ENCODE assay signal across 8 mouse cellular contexts in the genomic region with DNA sequence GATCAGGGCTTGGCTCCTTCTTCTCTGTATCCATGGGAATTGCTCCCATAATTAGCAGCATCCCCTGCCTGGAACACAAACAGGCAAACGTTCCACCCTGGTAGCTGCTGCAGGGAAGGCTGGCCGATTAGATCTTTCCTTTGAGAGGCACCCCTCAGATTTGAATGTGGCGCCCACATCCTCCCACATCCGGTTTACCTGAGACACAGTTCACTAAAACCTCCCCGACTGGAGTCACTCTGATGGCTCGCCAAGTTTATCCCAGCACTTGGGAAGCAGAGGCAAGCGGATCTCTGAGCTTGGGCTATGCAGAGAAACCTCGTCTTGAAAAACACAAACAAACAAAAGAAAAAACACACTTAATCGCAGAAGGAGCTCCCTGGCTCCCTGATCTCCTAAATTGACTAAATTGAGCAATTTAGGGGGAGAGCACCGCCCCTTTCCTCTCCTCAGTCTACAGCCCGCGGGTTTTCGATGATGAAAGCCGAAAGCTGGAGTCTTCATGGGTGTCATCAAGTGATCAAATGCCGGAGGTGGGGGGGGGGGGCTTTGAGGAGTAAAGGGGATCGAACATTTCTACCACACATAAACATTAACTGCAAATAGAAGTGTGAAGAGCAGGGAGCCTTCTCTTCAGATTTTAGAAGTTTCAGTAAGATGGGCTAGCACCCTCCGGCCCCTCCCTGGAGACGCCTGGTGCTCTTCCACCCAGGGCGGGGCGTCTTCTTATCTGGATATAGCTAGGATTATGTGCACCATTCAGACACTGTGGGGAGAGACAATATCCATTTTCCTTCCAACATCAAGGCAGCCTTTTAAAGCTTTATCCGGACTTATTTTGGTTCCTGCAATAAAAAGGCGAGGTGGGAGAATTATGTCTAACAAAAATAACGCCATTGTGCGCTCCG. TPM values are rescaled to one million over a fixed set of nuclear protein-coding genes. Genes with fewer than 3 reads are reported as not detected.
DNase-seq lines count a peak whose midpoint lies in the region; ATAC-seq and TF ChIP-seq lines count a peak whose summit lies in the region.

No protein-coding gene starts in this region.

- no peak for TF ChIP-seq EP300 in liver, embryonic 14.5 days (IDR thresholded peaks at IDR 0.05; ENCODE audit: low read depth)

- no peaks in the 10 kb centered on the region for H3K27me3 ChIP-seq in hindbrain, embryonic 15.5 days
- 0 out of 2 replicates have a peak, but pooled peaks cover 2% of the 10 kb centered on the region for H3K27me3 ChIP-seq in hindbrain, embryonic 11.5 days (ENCODE audit: control insufficient read depth, insufficient read depth, low read length)
- H3K27me3 ChIP-seq in liver, embryonic 14.5 days (ENCODE audit: control insufficient read depth, insufficient read depth, low read length): no peaks in the 10 kb centered on the region
- no peaks in the 10 kb centered on the region for H3K27me3 ChIP-seq in cerebellum, adult 2 months (ENCODE audit: control insufficient read depth, insufficient read depth, low read length)

- H3K36me3 ChIP-seq in hindbrain, embryonic 15.5 days: no peaks in the 10 kb centered on the region
- H3K36me3 ChIP-seq in hindbrain, embryonic 11.5 days (ENCODE audit: control insufficient read depth, insufficient read depth, low read length): no peaks in the 10 kb centered on the region
- no peaks in the 10 kb centered on the region for H3K36me3 ChIP-seq in liver, embryonic 14.5 days (replicated peaks; ENCODE audit: control insufficient read depth, insufficient read depth, low read depth)

- peaks cover 5% of the 10 kb centered on the region; the same call in 1 of the 2 replicates for H3K4me1 ChIP-seq in hindbrain, embryonic 15.5 days (replicated peaks)
- H3K4me1 ChIP-seq in hindbrain, embryonic 11.5 days (replicated peaks; ENCODE audit: control insufficient read depth, insufficient read depth, low read length): no peaks in the 10 kb centered on the region; the same call in 1 of the 2 replicates
- H3K4me1 ChIP-seq in liver, embryonic 14.5 days (replicated peaks; ENCODE audit: control insufficient read depth in 2 of 2, insufficient read depth in 2 of 2, low read length in 1 of 2): peaks cover 12 to 19% of the 10 kb centered on the region in 2 experiments
- no peaks in the 10 kb centered on the region for H3K4me1 ChIP-seq in cerebellum, adult 2 months (ENCODE audit: control insufficient read depth, insufficient read depth, low read length)

- no peaks in the 10 kb centered on the region for H3K9me3 ChIP-seq in hindbrain, embryonic 15.5 days
- no peaks in the 10 kb centered on the region for H3K9me3 ChIP-seq in hindbrain, embryonic 11.5 days (ENCODE audit: control insufficient read depth, low read length)
- no peaks in the 10 kb centered on the region for H3K9me3 ChIP-seq in liver, embryonic 14.5 days (ENCODE audit: control insufficient read depth, low read length)

- H3K9ac ChIP-seq in hindbrain, embryonic 15.5 days: no peak overlapping the region
- no peak overlapping the region; the same call in 1 of the 2 replicates for H3K9ac ChIP-seq in hindbrain, embryonic 11.5 days (ENCODE audit: low read depth, low read length)
- H3K9ac ChIP-seq in liver, embryonic 14.5 days (replicated peaks): no peak overlapping the region

- no peak for DNase-seq in hindbrain, embryonic 11.5 days (ENCODE audit: low spot score)
- no peak for DNase-seq in liver, embryonic 14.5 days (ENCODE audit: low read depth in 3 of 3, low spot score in 3 of 3)
- no peak for DNase-seq in cerebellum, adult 2 months
- no peak for DNase-seq in spleen, postnatal 4 days (ENCODE audit: low spot score in 2 of 2)
- no peak for DNase-seq in frontal cortex, adult 2 months (ENCODE audit: extremely low spot score in 1 of 2, low spot score in 1 of 2)

- no peak for TF ChIP-seq POLR2A in cerebellum, adult 2 months (IDR thresholded peaks at IDR 0.05; ENCODE audit: borderline replicate concordance, insufficient read depth, low read length)

- 37% methylated on average over 25 of the region's 25 CpGs for WGBS in hindbrain, embryonic 15.5 days
- WGBS in hindbrain, embryonic 11.5 days: 41% methylated on average over 25 of the region's 25 CpGs
- 16% methylated on average over 25 of the region's 25 CpGs for WGBS in liver, embryonic 14.5 days (ENCODE audit: insufficient replicate concordance)
- WGBS in cerebellum, adult 2 months: 51% methylated on average over 25 of the region's 25 CpGs

- H3K4me3 ChIP-seq in hindbrain, embryonic 15.5 days: no peak overlapping the region
- no peak overlapping the region for H3K4me3 ChIP-seq in hindbrain, embryonic 11.5 days (ENCODE audit: low read depth, low read length)
- H3K4me3 ChIP-seq in liver, embryonic 14.5 days (ENCODE audit: insufficient read depth in 1 of 2, low read depth in 2 of 2, low read length in 2 of 2): peak overlapping the region in 1 of 2 experiments; percentile 0; a peak in 1 of 4 replicates
- H3K4me3 ChIP-seq in cerebellum, adult 2 months (replicated peaks; ENCODE audit: insufficient read depth, low read depth, low read length): no peak overlapping the region

- no peak overlapping the region for H3K27ac ChIP-seq in hindbrain, embryonic 15.5 days (replicated peaks)
- no peak overlapping the region for H3K27ac ChIP-seq in hindbrain, embryonic 11.5 days (ENCODE audit: low read depth, low read length)
- H3K27ac ChIP-seq in liver, embryonic 14.5 days: no peak overlapping the region
- no peak overlapping the region for H3K27ac ChIP-seq in cerebellum, adult 2 months (ENCODE audit: insufficient read depth, low read length)

- ATAC-seq in hindbrain, embryonic 15.5 days (ENCODE audit: low FRiP score, low read depth): no peak
- no peak for ATAC-seq in hindbrain, embryonic 11.5 days (ENCODE audit: low FRiP score)
- peak; percentile 75 for ATAC-seq in CD4-positive, CD25-positive, alpha-beta regulatory T cell, adult 4 months
- 0 out of 2 replicates have a peak, but pooled peaks have one; percentile 54 for ATAC-seq in erythroid progenitor cell, adult 5-6 weeks (replicated peaks; ENCODE audit: low FRiP score, poor library complexity, severe bottlenecking)
- ATAC-seq in liver, embryonic 14.5 days (ENCODE audit: insufficient read depth): peak; percentile 57; the same call in 1 of the 2 replicates

- 0 out of 2 replicates have a peak overlapping the region, but pooled peaks have one; percentile 3 for H3K4me2 ChIP-seq in hindbrain, embryonic 15.5 days
- no peak overlapping the region for H3K4me2 ChIP-seq in hindbrain, embryonic 11.5 days (replicated peaks; ENCODE audit: low read depth, low read length)
- peak overlapping the region; percentile 43 for H3K4me2 ChIP-seq in liver, embryonic 14.5 days (ENCODE audit: low read depth)

- TF ChIP-seq CTCF in liver, embryonic 14.5 days (IDR thresholded peaks at IDR 0.05; ENCODE audit: low read depth): no peak
- TF ChIP-seq CTCF in cerebellum, adult 2 months (IDR thresholded peaks at IDR 0.05; ENCODE audit: borderline replicate concordance, insufficient read depth, low read depth, low read length): no peak

RNA-seq across cellular contexts. Expression of a gene that starts 59.5 kb away (rescaled TPM):
- polyA plus RNA-seq in hindbrain, embryonic 15.5 days (2015; fragmentation: Nextera tagmentation; extraction: Ambion mirVana): 25.0 and 25.6 TPM in 2 replicates
- 27.9 and 28.7 TPM in 2 replicates for polyA plus RNA-seq in hindbrain, embryonic 11.5 days (2014; fragmentation: Nextera tagmentation; extraction: Ambion mirVana)
- 100 to 1,000 TPM; 118 to 183 TPM for polyA plus RNA-seq in CD4-positive, CD25-positive, alpha-beta regulatory T cell, adult 4 months (2017; shearing (Covaris generic))
- 73.9 and 91.8 TPM in 2 replicates for total RNA-seq in erythroid progenitor cell, adult 5-6 weeks (2015; ENCODE audit: low replicate concordance)
- total RNA-seq in erythroid progenitor cell, adult 5-6 weeks (2017; ENCODE audit: low replicate concordance): 77.2 and 91.8 TPM in 2 replicates
- 27.9 and 28.4 TPM in 2 replicates for polyA plus RNA-seq in liver, embryonic 14.5 days (2012; rRNA removed)
- 48.4 and 53.0 TPM in 2 replicates for polyA plus RNA-seq in liver, embryonic 14.5 days (2014; fragmentation: Nextera tagmentation; extraction: Ambion mirVana)
- polyA plus RNA-seq in cerebellum, adult 2 months (2012; rRNA removed): 93.6 and 114 TPM in 2 replicates
- 10.8 and 12.8 TPM in 2 replicates for polyA plus RNA-seq in frontal cortex, adult 2 months (2012; rRNA removed)

Comparison
In these comparisons a context has a peak if more than half of its experiments do, and no peak if none do; other contexts are left out.
1. ATAC-seq: peak in CD4-positive, CD25-positive, alpha-beta regulatory T cell, adult 4 months (single experiment), erythroid progenitor cell, adult 5-6 weeks (single experiment) and liver, embryonic 14.5 days (single experiment); none in hindbrain, embryonic 15.5 days (single experiment) and hindbrain, embryonic 11.5 days (single experiment).